44 mouse cellular contexts compared by ENCODE assay signal in the genomic region with DNA sequence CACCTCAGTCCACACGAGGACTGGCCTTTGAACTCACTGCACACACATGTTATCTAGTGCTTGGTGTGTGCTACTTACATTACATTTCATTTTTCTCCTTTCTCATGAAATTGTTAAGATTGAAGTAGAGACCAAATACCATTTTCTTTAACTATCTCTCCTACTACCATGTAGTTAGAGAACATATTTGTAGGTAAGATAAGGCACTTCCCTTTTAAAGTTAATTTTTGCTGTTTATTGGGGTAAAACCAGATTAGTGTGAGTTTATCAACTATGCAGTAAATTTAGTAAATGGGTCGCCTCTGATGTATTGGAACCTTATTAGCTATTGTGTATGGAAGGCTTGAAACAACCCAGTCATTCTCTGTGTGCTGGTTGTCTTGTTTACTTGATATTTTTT. TPM values are rescaled to one million over a fixed set of nuclear protein-coding genes. Genes with fewer than 3 reads are reported as not detected.
"Had no signal": no experiment of that assay in that cellular context is flagged by ENCODE, and none has a peak within 500 bp of the region (broad histone marks: within the 10 kb centered on the region; RNA-seq: fewer than 3 reads in every experiment).

No protein-coding gene starts in this region.

- DNase-seq: left cerebral cortex, postnatal 4 days; liver; liver, embryonic 13.5 days; liver, postnatal 0 days; lung, adult 18-20 months; lung, adult 2 months; lung, embryonic 14.5 days; lung, postnatal 10 days; lung, postnatal 36 days; lung, postnatal 4 days; midbrain, embryonic 14.5 days had no signal

- H3K4me1 ChIP-seq: limb, embryonic 10.5 days; limb, embryonic 12.5 days; limb, embryonic 13.5 days; limb, embryonic 15.5 days; liver, embryonic 12.5 days; liver, embryonic 13.5 days; liver, embryonic 15.5 days; lung, embryonic 15.5 days; midbrain, embryonic 12.5 days; midbrain, embryonic 13.5 days; midbrain, embryonic 15.5 days; neural tube, embryonic 12.5 days had no signal

- H3K36me3 ChIP-seq: limb, embryonic 10.5 days; limb, embryonic 12.5 days; limb, embryonic 13.5 days; limb, embryonic 15.5 days; liver, embryonic 12.5 days; liver, embryonic 13.5 days; liver, embryonic 15.5 days; lung, embryonic 15.5 days; midbrain, embryonic 10.5 days; midbrain, embryonic 12.5 days; midbrain, embryonic 13.5 days; midbrain, embryonic 15.5 days; neural tube, embryonic 12.5 days had no signal

- H3K27ac ChIP-seq: left cerebral cortex, adult 2 months; limb, embryonic 10.5 days; limb, embryonic 12.5 days; limb, embryonic 13.5 days; limb, embryonic 15.5 days; liver, embryonic 12.5 days; liver, embryonic 13.5 days; liver, embryonic 14.5 days; liver, embryonic 15.5 days; lung, embryonic 15.5 days; macrophage; midbrain, embryonic 10.5 days; midbrain, embryonic 12.5 days; midbrain, embryonic 13.5 days; midbrain, embryonic 15.5 days; neural tube, embryonic 12.5 days had no signal

- H3K9me3 ChIP-seq: limb, embryonic 10.5 days; limb, embryonic 12.5 days; limb, embryonic 13.5 days; limb, embryonic 15.5 days; liver, embryonic 12.5 days; liver, embryonic 13.5 days; liver, embryonic 15.5 days; lung, embryonic 15.5 days; megakaryocyte, embryonic 14.5 days; midbrain, embryonic 10.5 days; midbrain, embryonic 12.5 days; midbrain, embryonic 13.5 days; midbrain, embryonic 15.5 days; neural tube, embryonic 12.5 days had no signal

- H3K4me3 ChIP-seq: left cerebral cortex, adult 2 months; limb, embryonic 10.5 days; limb, embryonic 12.5 days; limb, embryonic 13.5 days; limb, embryonic 15.5 days; liver, embryonic 12.5 days; liver, embryonic 13.5 days; liver, embryonic 15.5 days; lung, embryonic 15.5 days; megakaryocyte, embryonic 14.5 days; midbrain, embryonic 10.5 days; midbrain, embryonic 12.5 days; midbrain, embryonic 13.5 days; midbrain, embryonic 15.5 days; myocyte; neural tube, embryonic 12.5 days had no signal

- H3K9ac ChIP-seq: limb, embryonic 12.5 days; limb, embryonic 13.5 days; limb, embryonic 15.5 days; liver, embryonic 12.5 days; liver, embryonic 13.5 days; liver, embryonic 14.5 days; liver, embryonic 15.5 days; liver, postnatal 0 days; lung, embryonic 14.5 days; lung, embryonic 15.5 days; midbrain, embryonic 12.5 days; midbrain, embryonic 13.5 days; midbrain, embryonic 15.5 days; neural tube, embryonic 12.5 days had no signal

- ATAC-seq: liver, embryonic 12.5 days; liver, postnatal 0 days; lung, postnatal 0 days; midbrain, embryonic 13.5 days; midbrain, embryonic 15.5 days; midbrain, embryonic 16.5 days had no signal

- H3K27me3 ChIP-seq: limb, embryonic 13.5 days; liver, embryonic 12.5 days; liver, embryonic 13.5 days; lung, embryonic 15.5 days; midbrain, embryonic 13.5 days; midbrain, embryonic 15.5 days; neural tube, embryonic 12.5 days had no signal

RNA-seq across cellular contexts. Expression of gene Rd3l, which starts 2.0 kb away (rescaled TPM):
- total RNA-seq: left cerebral cortex, adult 8-10 months; left cerebral cortex, postnatal 10 days; left cerebral cortex, postnatal 14 days; left cerebral cortex, postnatal 4 days; liver, adult 2 months; megakaryocyte, adult 5-6 weeks; megakaryocyte-erythroid progenitor cell, adult 5-6 weeks; monocyte, adult 5-6 weeks had no signal
- polyA plus RNA-seq: limb, embryonic 10.5 days; limb, embryonic 11.5 days; limb, embryonic 12.5 days; limb, embryonic 13.5 days; limb, embryonic 14.5 days; limb, embryonic 15.5 days; liver, adult 2 months; liver, embryonic 11.5 days; liver, embryonic 12.5 days; liver, embryonic 13.5 days; liver, embryonic 14.5 days; liver, embryonic 15.5 days; liver, postnatal 0 days; lung, adult 2 months; lung, embryonic 14.5 days; lung, embryonic 15.5 days; lung, embryonic 16.5 days; lung, postnatal 0 days; macrophage; midbrain, embryonic 10.5 days; midbrain, embryonic 11.5 days; midbrain, embryonic 12.5 days; midbrain, embryonic 13.5 days; midbrain, embryonic 14.5 days; midbrain, embryonic 15.5 days; midbrain, embryonic 16.5 days; midbrain, postnatal 0 days; myocyte; neural tube, embryonic 11.5 days; neural tube, embryonic 12.5 days had no signal

RNA-seq across cellular contexts. Expression of gene Tdrd9, which starts 11.8 kb away (rescaled TPM):
- total RNA-seq: liver, adult 2 months; megakaryocyte-erythroid progenitor cell, adult 5-6 weeks; monocyte, adult 5-6 weeks had no signal
- polyA plus RNA-seq: liver, adult 2 months; lung, embryonic 15.5 days; macrophage had no signal
